In the genomic region with DNA sequence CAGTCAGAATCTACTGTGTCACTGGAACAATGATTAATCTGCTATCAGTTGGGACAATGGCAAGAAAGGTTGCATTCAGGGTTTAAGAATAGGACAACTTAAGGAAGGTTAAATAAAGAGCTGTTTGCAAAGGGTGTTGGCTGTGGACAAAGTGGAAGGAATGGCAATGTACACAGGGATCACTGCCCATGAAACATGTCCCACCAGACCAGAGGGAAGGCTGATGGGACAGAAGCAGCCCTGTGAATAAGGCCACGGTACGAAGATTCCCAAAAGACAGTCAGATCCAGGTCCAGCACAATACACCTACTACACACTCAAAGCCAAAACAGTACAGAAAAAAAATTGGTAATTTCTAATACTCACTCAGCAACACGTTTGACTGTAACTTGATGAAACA, we compare ENCODE assay signal across 12 mouse cellular contexts. TPM values are rescaled to one million over a fixed set of nuclear protein-coding genes. Genes with fewer than 3 reads are reported as not detected.
DNase-seq lines count a peak whose midpoint lies in the region; ATAC-seq and TF ChIP-seq lines count a peak whose summit lies in the region.
"Had no signal": no experiment of that assay in that cellular context is flagged by ENCODE, and none has a peak within 500 bp of the region (broad histone marks: within the 10 kb centered on the region; RNA-seq: fewer than 3 reads in every experiment).

No protein-coding gene starts in this region.

- peaks cover 27% of the 10 kb centered on the region for H3K4me1 ChIP-seq in kidney, adult 2 months (ENCODE audit: control insufficient read depth, insufficient read depth, low read length)
- H3K4me1 ChIP-seq in lung, postnatal 0 days (ENCODE audit: insufficient read depth, low read depth, low read length) = peaks cover 2% of the 10 kb centered on the region; the same call in 1 of the 2 replicates

- TF ChIP-seq CTCF in gastrocnemius, adult 2 months (IDR thresholded peaks at IDR 0.05) = no peak
- no peak for TF ChIP-seq CTCF in kidney, adult 2 months (conservative IDR thresholded peaks at IDR 0.05; ENCODE audit: insufficient read depth, insufficient read length, low read depth, low read length)
- no peak for TF ChIP-seq CTCF in lung, postnatal 0 days (IDR thresholded peaks at IDR 0.05)

- peak overlapping the region; percentile 16 for H3K4me3 ChIP-seq in gastrocnemius, adult 2 months
- H3K4me3 ChIP-seq in kidney, adult 2 months (ENCODE audit: insufficient read depth, low read depth, low read length) = peak overlapping the region; percentile 18; the same call in 1 of the 2 replicates
- no peak overlapping the region for H3K4me3 ChIP-seq in lung, postnatal 0 days (ENCODE audit: low read depth, low read length)

- no peaks in the 10 kb centered on the region for H3K36me3 ChIP-seq in kidney, adult 2 months (ENCODE audit: control insufficient read depth, insufficient read depth, low read length)
- no peaks in the 10 kb centered on the region for H3K36me3 ChIP-seq in lung, postnatal 0 days (ENCODE audit: insufficient read depth, low read length)

- no peaks in the 10 kb centered on the region for H3K27me3 ChIP-seq in kidney, adult 2 months (replicated peaks; ENCODE audit: control insufficient read depth, insufficient read depth, low read length)
- H3K27me3 ChIP-seq in lung, postnatal 0 days (replicated peaks; ENCODE audit: insufficient read depth, low read length) = no peaks in the 10 kb centered on the region

- 54% methylated on average over 3 of the region's 3 CpGs for WGBS in kidney, adult 2 months
- WGBS in lung, postnatal 0 days = 51% methylated on average over 3 of the region's 3 CpGs

- H3K27ac ChIP-seq in gastrocnemius, adult 2 months = peak overlapping the region; percentile 38; the same call in 1 of the 2 replicates
- H3K27ac ChIP-seq in kidney, adult 2 months (ENCODE audit: insufficient read depth, low read depth, low read length) = peak overlapping the region; percentile 59
- peak overlapping the region; percentile 58 for H3K27ac ChIP-seq in lung, postnatal 0 days (ENCODE audit: low read length)
- H3K27ac ChIP-seq: hindbrain, embryonic 14.5 days had no signal

- no peak for TF ChIP-seq POLR2A in kidney, adult 2 months (IDR thresholded peaks at IDR 0.05; ENCODE audit: low read depth, low read length)

- ATAC-seq in lung, postnatal 0 days = no peak
- no peak for ATAC-seq in megakaryocyte-erythroid progenitor cell, adult 5-6 weeks (replicated peaks; ENCODE audit: low FRiP score, low TSS enrichment, poor library complexity, severe bottlenecking)

- no peak for DNase-seq in gastrocnemius, adult 2 months
- DNase-seq in gastrocnemius, postnatal 4 days (ENCODE audit: low spot score in 2 of 2) = no peak
- no peak for DNase-seq in kidney, adult 2 months
- DNase-seq in kidney, adult 9 months = no peak
- DNase-seq in lung, postnatal 0 days (ENCODE audit: low spot score) = peak; percentile 31
- DNase-seq in lung, postnatal 10 days = no peak
- no peak for DNase-seq in spleen, postnatal 36 days (ENCODE audit: low spot score in 2 of 2)
- DNase-seq: adrenal gland, postnatal 25 days; cerebellum, adult 9-11 months; right cerebral cortex, postnatal 25 days had no signal

- intact Hi-C loops in gastrocnemius, adult 2 months (cut with DNase I) = no loop called here

- no peak overlapping the region for H3K9ac ChIP-seq in lung, postnatal 0 days (replicated peaks; ENCODE audit: low read depth)
- H3K9ac ChIP-seq: hindbrain, embryonic 14.5 days had no signal

- no peaks in the 10 kb centered on the region for H3K9me3 ChIP-seq in lung, postnatal 0 days (ENCODE audit: low read length)

- TF ChIP-seq EP300 in lung, postnatal 0 days (IDR thresholded peaks at IDR 0.05) = no peak

- no peak overlapping the region for H3K4me2 ChIP-seq in lung, postnatal 0 days (replicated peaks; ENCODE audit: low read depth, low read length)
- H3K4me2 ChIP-seq: hindbrain, embryonic 14.5 days had no signal

RNA-seq across cellular contexts. Expression of a gene that starts 30.3 kb away (rescaled TPM):
- total RNA-seq in gastrocnemius, adult 2 months (2021) = 10 to 100 TPM; 13.0 to 22.2 TPM
- 1 to 10 TPM; 7.9 to 8.2 TPM for total RNA-seq in gastrocnemius, postnatal 4 days (2021)
- 28.6 and 33.1 TPM in 2 replicates for polyA plus RNA-seq in kidney, adult 2 months (2012; rRNA removed)
- polyA plus RNA-seq in lung, postnatal 0 days (2015; fragmentation: Nextera tagmentation; extraction: Ambion mirVana) = 20.0 and 25.0 TPM in 2 replicates
- 6.1 and 7.1 TPM in 2 replicates for total RNA-seq in megakaryocyte-erythroid progenitor cell, adult 5-6 weeks (2014; fragmentation: Nextera tagmentation)
- 32.2 and 36.0 TPM in 2 replicates for total RNA-seq in megakaryocyte-erythroid progenitor cell, adult 5-6 weeks (2017)
